Mouse (Mus musculus) lung, embryonic 16.5 days (tissue): Measurements from ENCODE around the gene D930048N14Rik. TPM values are rescaled to one million over a fixed set of nuclear protein-coding genes. Genes with fewer than 3 reads are reported as not detected.

Experiments
- ATAC-seq: fragments of 200-750 bp; cut with Nextera tagmentation; 2 replicates; pipeline ENCODE4 v1.8.0; 2017; ENCODE audit warnings: low read depth, mild to moderate bottlenecking, moderate library complexity
- H3K27ac ChIP-seq: fragments of 300-500 bp; sonication (generic); 2 replicates; pipeline ENCODE4 v1.5.1; 2014; ENCODE audit warnings: mild to moderate bottlenecking, control low read depth, low read length
- H3K27me3 ChIP-seq: fragments of 300-500 bp; sonication (generic); 2 replicates; pipeline ENCODE4 v1.6.1; 2014; ENCODE audit warnings: low read depth, low read length, mixed read lengths; ENCODE audit not compliant: control insufficient read depth, insufficient read depth
- H3K36me3 ChIP-seq: fragments of 300-500 bp; sonication (generic); 2 replicates; pipeline ENCODE4 v1.6.1; 2014; ENCODE audit warnings: low read length; ENCODE audit not compliant: control insufficient read depth, insufficient read depth
- H3K4me1 ChIP-seq: fragments of 300-500 bp; sonication (generic); replicated peaks from 2 replicates; pipeline ENCODE4 v1.6.1; 2014; ENCODE audit warnings: low read length, mixed read lengths; ENCODE audit not compliant: control insufficient read depth, insufficient read depth
- H3K4me2 ChIP-seq: fragments of 300-500 bp; sonication (generic); 2 replicates; pipeline ENCODE4 v1.6.1; 2014; ENCODE audit warnings: low read depth, low read length, control low read depth
- H3K4me3 ChIP-seq: fragments of 300-500 bp; sonication (generic); 2 replicates; pipeline ENCODE4 v1.5.1; 2014; ENCODE audit warnings: mild to moderate bottlenecking, low read length, control low read depth
- H3K9ac ChIP-seq: fragments of 300-500 bp; sonication (generic); 2 replicates; pipeline ENCODE4 v1.6.1; 2014; ENCODE audit warnings: low read length, control low read depth
- H3K9me3 ChIP-seq: fragments of 300-500 bp; sonication (generic); 2 replicates; pipeline ENCODE4 v1.6.1; 2016; ENCODE audit warnings: low read length; ENCODE audit not compliant: control insufficient read depth
- WGBS: fragments of 180-500 bp; shearing (Covaris S2); extraction: QIAGEN DNeasy Blood & Tissue Kit; methylation state at CpG from one replicate; pipeline ENCODE4 v1.1.7; 2014; 5-methylcytosine and 5-hydroxymethylcytosine counted together
- polyA plus RNA-seq: library from polyadenylated mRNA; unstranded; fragments of >200 nt; fragmentation: Nextera tagmentation; extraction: Ambion mirVana; gene quantifications from 2 replicates; pipeline ENCODE4 v1.2.1, GENCODE M21; 2015

Gene D930048N14Rik
- polyA plus RNA-seq, 1 experiment from 2014 or later: 4.0 TPM

DNA sequence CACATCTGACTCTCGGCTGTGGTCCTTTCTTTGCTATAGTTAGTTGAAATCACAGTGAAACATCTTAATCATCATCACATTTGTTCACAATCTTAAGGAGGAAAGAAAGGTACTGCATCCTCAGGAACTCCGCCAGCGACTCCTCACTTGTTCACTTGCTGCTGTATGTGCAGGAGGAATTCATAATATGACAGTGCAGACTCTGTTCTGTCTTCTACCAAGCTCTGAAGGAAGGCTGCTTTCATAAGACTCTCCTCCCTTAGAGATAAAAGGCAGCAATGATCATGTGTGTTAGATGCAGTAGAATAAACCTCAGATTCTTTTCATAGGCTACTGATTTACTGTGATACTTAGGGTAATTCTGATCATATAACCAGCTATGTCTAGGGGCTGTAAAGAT lies 44.2 kb downstream of the D930048N14Rik start:
- no peak overlapping the region for H3K4me3 ChIP-seq
- H3K4me2 ChIP-seq: no peak overlapping the region
- no peak overlapping the region for H3K9ac ChIP-seq
- H3K4me1 ChIP-seq: no peaks in the 10 kb centered on the region
- no peak overlapping the region for H3K27ac ChIP-seq
- H3K9me3 ChIP-seq: no peaks in the 10 kb centered on the region
- no peak for ATAC-seq
- peaks cover 18% of the 10 kb centered on the region for H3K36me3 ChIP-seq
- WGBS: 92% methylated on average over 3 of the region's 3 CpGs
- H3K27me3 ChIP-seq: no peaks in the 10 kb centered on the region

DNA sequence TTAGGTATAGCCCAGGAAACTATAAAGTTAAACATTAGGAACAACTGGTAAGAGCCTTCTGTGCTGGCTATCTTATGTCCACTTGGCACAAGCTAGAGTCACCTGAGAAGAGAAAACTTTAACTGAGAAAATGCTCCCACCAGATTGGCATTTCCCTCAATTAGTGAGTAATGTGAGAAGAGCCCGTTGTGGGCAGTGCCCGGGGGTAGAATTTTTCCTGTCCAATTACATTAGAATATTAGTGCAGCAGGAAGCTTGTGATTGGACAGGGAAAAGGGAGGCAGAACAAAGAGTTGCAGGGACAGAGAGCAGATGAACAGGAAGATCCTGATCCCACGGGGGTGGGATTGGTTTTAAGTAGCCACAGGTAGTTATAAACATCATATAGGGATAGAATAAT lies 52.1 kb downstream of the D930048N14Rik start:
- H3K4me3 ChIP-seq: no peak overlapping the region
- H3K27me3 ChIP-seq: no peaks in the 10 kb centered on the region
- no peak overlapping the region for H3K27ac ChIP-seq
- no peak overlapping the region for H3K4me2 ChIP-seq
- 82% methylated on average over 3 of the region's 3 CpGs for WGBS
- no peaks in the 10 kb centered on the region for H3K9me3 ChIP-seq
- no peaks in the 10 kb centered on the region for H3K4me1 ChIP-seq
- H3K36me3 ChIP-seq: peaks cover 44% of the 10 kb centered on the region
- no peak overlapping the region for H3K9ac ChIP-seq
- ATAC-seq: no peak

- ATAC-seq: no peak
- Histone ChIP-seq H3K36me3 (peaks cover 45% of the 10 kb centered on the region), H3K9ac (no peak overlapping the region), H3K4me3 (no peak overlapping the region), H3K4me1 (no peaks in the 10 kb centered on the region), H3K9me3 (no peaks in the 10 kb centered on the region), H3K4me2 (no peak overlapping the region), H3K27me3 (no peaks in the 10 kb centered on the region), H3K27ac (no peak overlapping the region)
- 68% methylated on average over 10 of the region's 10 CpGs for WGBS
Observed at GRCm38 (mm10) chr11:51703379-51703998, 52.7 kb downstream of the D930048N14Rik start.

DNA sequence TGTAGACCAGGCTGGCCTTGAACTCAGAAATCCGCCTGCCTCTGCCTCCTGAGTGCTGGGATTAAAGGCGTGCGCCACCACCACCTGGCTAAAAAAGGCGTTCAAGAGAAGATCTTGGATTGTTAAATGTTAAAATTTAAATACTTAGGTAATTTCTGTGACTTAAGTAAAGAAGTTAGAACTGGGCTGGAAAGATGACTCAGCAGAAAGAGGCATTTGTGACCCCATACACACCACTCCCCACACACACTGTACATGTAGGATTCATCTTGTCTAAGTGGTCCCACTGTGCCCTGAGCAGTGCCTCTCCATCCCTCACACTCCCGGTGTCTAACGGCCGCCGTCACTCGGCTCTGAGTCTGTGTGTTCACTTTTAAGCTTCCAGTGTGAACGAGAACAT lies 55.7 kb downstream of the D930048N14Rik start:
- Histone ChIP-seq H3K36me3 (peaks cover 40% of the 10 kb centered on the region), H3K4me1 (no peaks in the 10 kb centered on the region), H3K9ac (no peak overlapping the region), H3K27ac (no peak overlapping the region), H3K4me2 (no peak overlapping the region), H3K4me3 (no peak overlapping the region), H3K9me3 (no peaks in the 10 kb centered on the region), H3K27me3 (no peaks in the 10 kb centered on the region)
- 95% methylated on average over 10 of the region's 10 CpGs for WGBS
- ATAC-seq: no peak

GRCm38 (mm10) chr11:51707080-51707479 lies 56.3 kb downstream of the D930048N14Rik start:
- ATAC-seq: no peak
- H3K9ac ChIP-seq: no peak overlapping the region
- H3K9me3 ChIP-seq: no peaks in the 10 kb centered on the region
- H3K27me3 ChIP-seq: no peaks in the 10 kb centered on the region
- 93% methylated on average over 13 of the region's 13 CpGs for WGBS
- H3K36me3 ChIP-seq: peaks cover 43% of the 10 kb centered on the region
- no peak overlapping the region for H3K4me2 ChIP-seq
- H3K27ac ChIP-seq: no peak overlapping the region
- H3K4me1 ChIP-seq: no peaks in the 10 kb centered on the region
- no peak overlapping the region for H3K4me3 ChIP-seq

Other genes starting within 250 kb of the D930048N14Rik start
- 17.6 and 18.9 TPM in 2 replicates for gene Phykpl, start 66.2 kb upstream of the D930048N14Rik start, polyA plus RNA-seq
- gene Hnrnpab, start 44.1 kb upstream of the D930048N14Rik start, polyA plus RNA-seq: 317 and 349 TPM in 2 replicates
- gene Nhp2, start 31.2 kb upstream of the D930048N14Rik start, polyA plus RNA-seq: 111 and 116 TPM in 2 replicates
- gene Rmnd5b, start 15.1 kb upstream of the D930048N14Rik start, polyA plus RNA-seq: 41.1 and 41.8 TPM in 2 replicates
- 43.4 and 43.5 TPM in 2 replicates for gene N4bp3, start 112 bp upstream of the D930048N14Rik start, polyA plus RNA-seq
- 103 and 104 TPM in 2 replicates for gene 0610009B22Rik, start 37.9 kb downstream of the D930048N14Rik start, polyA plus RNA-seq
- gene Sec24a, start 112.7 kb downstream of the D930048N14Rik start, polyA plus RNA-seq: 12.4 and 13.1 TPM in 2 replicates
- 110 TPM in 2 replicates for gene Sar1b, start 112.7 kb downstream of the D930048N14Rik start, polyA plus RNA-seq
- gene Jade2, start 206.7 kb downstream of the D930048N14Rik start, polyA plus RNA-seq: 2.8 and 2.9 TPM in 2 replicates